Mouse (Mus musculus) neutrophil, adult 5-6 weeks (primary cell): ENCODE data around the gene Nacc2. TPM values are rescaled to one million over a fixed set of nuclear protein-coding genes. Genes with fewer than 3 reads are reported as not detected.

Experiments
- ATAC-seq: fragments of 151-379, 151-347 bp; 2 replicates; pipeline ENCODE4 v1.8.0; 2017; ENCODE audit warnings: mild to moderate bottlenecking, moderate TSS enrichment; ENCODE audit not compliant: insufficient number of reproducible peaks, poor library complexity, low FRiP score, severe bottlenecking; ENCODE audit errors: extremely low read depth
- total RNA-seq: library from RNA; stranded (forward); fragments of 200-1000 nt; gene quantifications from 2 replicates; pipeline ENCODE4 v1.2.3, GENCODE M21; 2017

Gene Nacc2
- total RNA-seq, 1 experiment from 2014 or later, result 1.7 TPM

- ATAC-seq, result peak; percentile 74
These were observed 17.3 kb upstream of the Nacc2 start for GRCm38 (mm10) chr2:26140292-26140819.

GRCm38 (mm10) chr2:26139545-26140206, 16.7 kb upstream of the Nacc2 start:
- no peak for ATAC-seq

GRCm38 (mm10) chr2:26139034-26139544, 16.1 kb upstream of the Nacc2 start:
- no peak for ATAC-seq

- ATAC-seq, result no peak
These were observed 15.4 kb upstream of the Nacc2 start for GRCm38 (mm10) chr2:26138252-26139033.

GRCm38 (mm10) chr2:26134591-26134990, 11.6 kb upstream of the Nacc2 start:
- no peak for ATAC-seq

- ATAC-seq, result no peak
These were observed 9.9 kb upstream of the Nacc2 start for GRCm38 (mm10) chr2:26132628-26133551.

- no peak for ATAC-seq
These were observed 8.3 kb upstream of the Nacc2 start for GRCm38 (mm10) chr2:26131327-26131726.

- ATAC-seq, result no peak
These were observed 6.9 kb upstream of the Nacc2 start for GRCm38 (mm10) chr2:26129962-26130361.

- no peak for ATAC-seq
These were observed 6.3 kb upstream of the Nacc2 start for GRCm38 (mm10) chr2:26129346-26129745.

- ATAC-seq, result no peak
These were observed 595 bp downstream of the Nacc2 start for GRCm38 (mm10) chr2:26122171-26123078.

GRCm38 (mm10) chr2:26121541-26122083, 1.4 kb downstream of the Nacc2 start:
- no peak for ATAC-seq

- no peak for ATAC-seq
These were observed 3.4 kb downstream of the Nacc2 start for GRCm38 (mm10) chr2:26119626-26120025.

- no peak for ATAC-seq
These were observed 3.8 kb downstream of the Nacc2 start for GRCm38 (mm10) chr2:26119310-26119592.

- ATAC-seq, result no peak
These were observed 4.3 kb downstream of the Nacc2 start for GRCm38 (mm10) chr2:26118584-26119309.

- no peak for ATAC-seq
These were observed 5.4 kb downstream of the Nacc2 start for GRCm38 (mm10) chr2:26117580-26117979.

GRCm38 (mm10) chr2:26116550-26116949, 6.5 kb downstream of the Nacc2 start:
- ATAC-seq, result no peak

GRCm38 (mm10) chr2:26115215-26115614, 7.8 kb downstream of the Nacc2 start:
- no peak for ATAC-seq
